Mouse (Mus musculus): ENCODE measurements at regions not wholly inside any gene's neighbourhood (a gene's known extent, or its start where the extent isn't known, plus 50 kb on each side); places are given as distances from the start of the nearest gene placed in this dataset.
"Not testable (repeated sequence)": the region's sequence is repeated elsewhere in the genome, so short reads cannot be mapped to it uniquely, and the experiment has no call there.

DNA sequence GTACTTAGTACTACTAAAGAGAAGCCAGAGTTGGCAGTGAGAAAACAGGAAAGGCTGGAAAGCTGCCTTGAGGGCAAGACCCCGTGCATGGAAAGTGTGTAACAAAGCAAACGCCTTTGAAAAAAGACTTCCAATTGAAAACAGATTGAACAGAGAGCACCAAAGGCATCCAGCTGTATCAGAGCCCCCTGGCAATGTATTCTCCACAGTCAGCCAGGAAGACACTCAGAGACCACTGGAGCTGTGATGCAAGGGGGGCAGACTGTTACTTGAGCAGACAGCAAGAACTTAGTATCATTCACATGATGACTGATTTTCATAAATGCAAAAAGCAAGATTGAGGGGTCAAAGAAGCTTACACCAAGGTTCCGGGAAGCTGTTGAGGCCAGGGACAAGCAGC lies 146.2 kb upstream of the Hes1 start:
- no peak for DNase-seq (ENCODE audit: low spot score)

- no peak for DNase-seq (ENCODE audit: low spot score)
Measured at GRCm38 (mm10) chr16:29918396-29918795, 145.8 kb upstream of the Hes1 start.

DNA sequence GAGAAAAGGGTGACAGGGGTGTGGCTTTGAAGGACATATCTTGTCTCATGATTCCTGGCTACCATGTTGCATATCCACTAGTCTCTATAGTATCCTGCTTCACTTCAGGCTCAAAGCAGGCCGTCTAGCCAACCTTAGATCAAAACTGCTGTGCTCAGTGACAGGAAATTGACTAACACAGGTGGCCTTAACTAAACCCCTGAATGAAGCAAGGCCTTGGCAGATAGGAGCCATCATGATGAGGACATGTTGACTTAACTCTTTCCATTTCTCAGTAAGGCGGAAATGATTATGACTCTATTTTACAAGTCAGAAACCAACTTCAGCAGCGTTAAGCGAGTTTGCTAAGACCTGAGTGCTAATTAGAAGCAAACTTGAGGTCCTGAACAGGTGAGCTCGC lies 143.2 kb upstream of the Hes1 start:
- DNase-seq (ENCODE audit: low spot score), result no peak

- DNase-seq (ENCODE audit: low spot score), result no peak
Measured at GRCm38 (mm10) chr16:29921385-29921784, 142.8 kb upstream of the Hes1 start.

DNA sequence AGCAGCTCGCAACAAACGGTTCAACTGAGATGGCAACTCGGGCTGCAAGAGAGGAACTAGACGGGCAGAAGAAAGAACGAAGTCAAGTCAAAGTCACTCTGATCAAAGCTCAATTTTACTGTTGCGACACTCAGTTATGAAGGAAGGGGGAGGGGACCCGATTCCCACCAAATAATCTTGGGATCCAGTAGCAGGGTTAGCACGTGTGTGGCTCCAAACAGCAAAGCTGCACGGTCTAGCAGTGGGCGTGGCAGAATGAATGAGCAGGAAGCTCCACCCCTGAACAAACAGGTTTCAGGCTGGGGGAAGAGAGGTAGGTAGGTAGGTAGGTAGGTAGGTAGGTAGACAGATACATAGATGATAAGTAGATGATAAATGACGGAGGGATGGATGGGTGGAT lies 136.9 kb upstream of the Hes1 start:
- not testable (repeated sequence) for DNase-seq (ENCODE audit: low spot score)

DNA sequence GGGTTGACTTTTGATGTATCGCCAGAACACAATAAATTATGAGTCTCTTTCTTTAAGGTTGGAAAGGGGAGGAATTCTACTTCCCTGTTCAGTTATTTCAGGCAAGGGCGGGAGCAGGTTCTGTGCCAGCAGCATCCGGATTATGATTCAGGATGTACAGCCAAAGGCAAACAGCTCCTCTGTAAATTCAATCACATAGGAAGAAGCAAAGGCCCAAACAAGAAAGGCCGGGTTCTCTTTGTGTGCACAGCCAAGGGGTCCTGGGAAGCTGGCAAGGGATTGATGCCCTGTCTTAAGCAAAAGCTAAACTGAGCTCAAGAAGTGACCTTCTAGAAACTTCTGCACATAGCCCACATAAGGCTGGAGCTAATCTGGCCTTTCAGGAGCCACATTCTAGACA lies 135.9 kb upstream of the Hes1 start:
- DNase-seq (ENCODE audit: low spot score), result no peak

- DNase-seq (ENCODE audit: low spot score), result no peak
Measured at GRCm38 (mm10) chr16:29931746-29932351, 132.3 kb upstream of the Hes1 start.

DNA sequence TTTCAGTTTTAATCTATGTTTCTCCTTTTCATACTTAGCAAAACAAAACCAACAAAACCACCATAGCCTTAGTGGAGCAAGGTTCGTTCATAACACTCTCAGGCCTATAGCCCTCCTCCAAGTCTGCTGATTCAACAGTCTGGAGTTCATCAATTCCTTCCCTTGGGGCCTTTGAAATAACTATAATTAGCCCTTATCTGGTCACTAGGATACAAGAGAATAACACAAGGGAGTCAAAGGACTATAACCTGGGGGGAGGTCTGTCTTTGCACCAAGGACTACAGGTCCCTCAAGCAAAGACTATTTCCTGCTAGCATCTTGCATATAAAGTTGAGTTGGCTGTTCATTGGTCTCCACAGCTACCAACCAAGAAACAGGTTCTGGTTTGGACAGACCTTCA lies 129.5 kb upstream of the Hes1 start:
- no peak for DNase-seq (ENCODE audit: low spot score)

DNA sequence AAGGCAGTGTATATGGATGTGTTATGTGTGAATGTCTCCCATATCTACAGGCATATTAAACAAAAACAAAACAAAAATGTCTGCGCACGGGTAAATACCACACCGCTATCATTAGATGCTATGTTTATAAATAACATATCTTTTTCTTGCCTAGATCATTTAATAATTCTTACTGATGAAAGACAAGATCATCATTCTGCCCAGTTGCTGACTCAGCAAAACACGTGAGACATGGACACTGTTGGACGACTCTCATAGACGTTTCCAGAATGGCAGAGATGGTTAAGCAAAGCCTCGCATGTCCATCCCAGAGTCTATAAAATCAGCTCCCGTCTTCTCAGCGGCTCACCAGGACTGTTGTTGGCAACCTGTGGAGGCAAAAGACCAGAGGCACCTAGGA lies 125.5 kb upstream of the Hes1 start:
- DNase-seq (ENCODE audit: low spot score), result no peak

DNA sequence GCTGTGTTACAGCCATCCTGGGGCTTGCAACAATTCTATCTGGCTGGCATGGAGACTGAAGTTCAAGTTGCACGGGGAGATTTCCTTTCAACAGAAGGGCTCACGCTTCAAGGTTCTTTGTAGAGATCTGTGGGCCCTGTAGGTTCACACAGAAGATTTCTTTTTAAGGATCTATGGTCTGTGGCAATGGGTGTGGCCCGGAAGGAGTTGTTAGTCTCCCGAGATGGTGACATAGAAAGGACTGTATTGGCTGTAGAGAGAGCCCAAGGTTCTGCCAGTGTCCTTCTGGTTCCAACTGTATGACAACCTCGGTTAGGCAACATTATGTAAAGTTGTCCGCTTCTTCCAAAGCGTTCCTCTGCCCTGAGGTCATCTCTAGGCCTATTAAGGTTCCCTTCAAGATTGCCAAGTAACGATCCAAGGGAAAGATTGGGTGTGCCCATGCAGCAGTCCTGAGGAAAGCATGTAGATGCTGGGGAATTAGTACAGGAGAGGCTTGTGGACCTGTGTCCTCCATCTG lies 124.8 kb upstream of the Hes1 start:
- no peak for DNase-seq (ENCODE audit: low spot score)

- no peak for DNase-seq (ENCODE audit: low spot score)
Measured at GRCm38 (mm10) chr16:29939869-29940707, 124.1 kb upstream of the Hes1 start.

DNA sequence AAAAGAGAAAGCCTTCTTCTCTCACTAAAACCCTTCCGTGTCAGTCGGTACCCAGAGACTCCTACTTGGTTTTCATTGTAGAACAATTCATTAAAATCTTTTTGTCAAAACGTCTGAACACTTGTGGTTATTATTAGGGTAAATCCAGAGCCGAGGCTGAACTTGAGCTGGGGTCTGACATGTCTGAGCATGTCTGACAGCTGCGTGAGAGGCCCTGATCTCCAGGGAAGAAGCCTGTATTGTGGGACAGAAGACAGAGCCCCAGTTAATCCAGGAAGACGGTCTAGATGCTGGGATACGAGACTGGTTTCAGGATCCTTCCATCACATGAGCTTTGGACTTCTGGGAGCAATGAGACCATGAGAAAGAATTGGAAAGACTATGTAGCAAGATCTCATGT lies 122.1 kb upstream of the Hes1 start:
- no peak for DNase-seq (ENCODE audit: low spot score)

GRCm38 (mm10) chr16:29943963-29944860 lies 120.0 kb upstream of the Hes1 start:
- DNase-seq (ENCODE audit: low spot score), result peak; percentile 88

GRCm38 (mm10) chr16:29944966-29945365 lies 119.2 kb upstream of the Hes1 start:
- DNase-seq (ENCODE audit: low spot score), result no peak

- DNase-seq (ENCODE audit: low spot score), result peak; percentile 46
Measured at GRCm38 (mm10) chr16:29945376-29945890, 118.8 kb upstream of the Hes1 start.

DNA sequence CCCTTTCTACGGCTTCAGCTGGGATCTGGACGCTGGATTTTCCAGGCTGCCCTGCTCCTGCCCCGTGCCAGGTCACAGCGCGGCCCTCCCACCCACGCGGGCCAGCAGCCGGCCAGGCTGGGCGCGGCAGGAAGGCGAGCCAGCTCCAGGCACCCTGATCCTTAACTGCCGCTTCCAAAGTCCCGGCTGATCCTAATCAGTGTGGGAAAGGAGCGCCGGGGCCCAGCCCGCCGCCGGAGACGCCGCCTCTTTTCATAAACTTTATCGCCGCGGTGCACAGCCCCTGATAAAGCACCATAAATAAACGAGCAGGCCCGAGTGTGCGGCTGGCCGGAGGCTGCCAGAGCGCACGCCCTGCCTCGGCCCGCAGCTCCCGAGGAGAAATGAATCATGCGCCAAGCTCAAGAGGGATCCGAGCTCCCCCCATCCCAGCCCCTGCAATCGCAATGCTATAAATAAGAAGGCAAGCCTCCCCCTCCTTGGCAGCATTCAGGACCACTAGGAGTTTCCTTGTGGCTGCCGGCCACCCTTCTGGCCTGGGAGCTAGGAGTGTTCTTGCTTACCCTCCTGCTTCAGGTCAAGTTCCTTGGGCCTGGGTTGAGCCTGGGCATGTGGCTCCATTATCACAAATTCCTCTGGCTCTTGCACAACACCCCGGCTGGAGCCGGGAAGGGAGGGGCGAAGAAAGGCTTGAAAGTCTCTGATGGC lies 118.1 kb upstream of the Hes1 start:
- peak; percentile 89 for DNase-seq (ENCODE audit: low spot score)

DNA sequence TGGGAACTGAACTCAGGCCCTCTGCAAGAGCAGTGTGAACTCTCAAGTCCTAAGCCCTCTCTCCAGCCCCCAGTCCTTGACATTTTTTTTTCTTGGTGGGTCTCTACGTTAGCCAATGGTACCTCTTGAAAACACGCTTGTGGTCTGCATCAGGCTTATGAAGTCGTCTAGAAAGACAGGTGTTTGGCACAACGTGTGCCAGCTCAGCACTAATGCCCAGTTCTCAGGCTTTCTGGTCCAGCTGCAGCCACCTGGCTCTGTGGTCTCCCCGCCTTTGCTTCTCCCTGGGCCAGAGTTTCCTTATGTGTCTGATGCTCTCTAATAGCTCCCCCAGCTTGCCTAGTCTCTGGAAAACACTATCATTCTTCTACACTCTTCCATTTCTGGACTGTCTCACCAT lies 117.2 kb upstream of the Hes1 start:
- DNase-seq (ENCODE audit: low spot score), result no peak

DNA sequence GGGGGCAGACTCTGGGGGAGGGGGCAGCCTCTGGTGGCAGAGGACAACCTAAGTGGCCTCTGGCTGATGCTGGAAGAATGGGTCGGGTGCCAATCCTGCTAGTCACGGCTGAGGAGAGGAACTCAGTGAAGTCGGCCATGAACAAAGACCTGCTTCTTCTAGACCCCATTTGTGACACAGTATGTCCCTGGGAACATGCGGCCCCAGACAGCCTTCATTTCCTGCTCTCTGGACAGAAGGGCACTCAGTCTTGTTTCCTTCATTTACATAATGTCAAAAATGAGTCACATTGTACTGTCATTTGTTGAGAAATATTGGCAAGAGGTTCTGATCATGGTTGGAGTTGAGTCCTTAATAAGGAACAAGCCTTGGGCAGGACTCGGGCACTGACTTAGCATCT lies 116.5 kb upstream of the Hes1 start:
- no peak for DNase-seq (ENCODE audit: low spot score)

- DNase-seq (ENCODE audit: low spot score), result no peak
Measured at GRCm38 (mm10) chr16:29950136-29950535, 114.0 kb upstream of the Hes1 start.

DNA sequence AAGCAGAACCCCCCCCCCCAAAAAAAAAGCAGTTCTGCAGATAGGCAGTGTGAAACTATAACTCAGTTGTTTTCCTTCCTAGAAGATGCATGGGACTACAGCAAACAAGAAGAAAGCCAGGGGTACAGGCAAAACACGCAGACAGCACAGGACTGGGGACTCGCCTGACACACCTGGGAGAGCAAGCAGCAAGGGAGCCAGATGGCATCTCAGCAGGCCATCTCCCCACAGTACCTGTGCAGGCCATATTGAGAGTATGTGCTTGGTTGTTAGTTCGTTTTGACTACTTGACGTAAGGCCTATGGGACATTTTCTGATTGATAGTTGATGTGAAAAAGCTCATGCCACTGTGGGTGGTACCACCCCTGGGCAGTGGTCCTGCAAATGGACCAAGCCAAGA lies 113.4 kb upstream of the Hes1 start:
- DNase-seq (ENCODE audit: low spot score), result no peak

DNA sequence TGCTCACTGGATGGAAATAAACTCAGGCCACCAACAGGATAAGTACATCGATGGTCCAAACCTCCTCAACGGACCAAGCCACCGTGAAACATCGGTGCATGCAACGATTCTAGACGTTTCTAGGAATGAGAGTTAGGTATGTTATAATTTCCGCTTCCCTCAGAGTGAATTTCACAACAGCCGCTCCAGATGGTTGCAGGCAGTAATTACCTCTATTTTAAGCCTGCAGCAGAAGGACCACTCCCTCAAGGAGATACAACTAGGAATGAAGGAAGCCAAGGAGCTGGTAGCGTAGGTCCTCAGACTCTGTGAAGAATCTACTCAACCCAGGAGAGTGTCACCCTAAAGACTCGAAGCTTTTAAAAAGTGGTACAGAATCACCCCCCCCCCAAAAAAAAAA lies 109.5 kb upstream of the Hes1 start:
- DNase-seq (ENCODE audit: low spot score), result no peak

DNA sequence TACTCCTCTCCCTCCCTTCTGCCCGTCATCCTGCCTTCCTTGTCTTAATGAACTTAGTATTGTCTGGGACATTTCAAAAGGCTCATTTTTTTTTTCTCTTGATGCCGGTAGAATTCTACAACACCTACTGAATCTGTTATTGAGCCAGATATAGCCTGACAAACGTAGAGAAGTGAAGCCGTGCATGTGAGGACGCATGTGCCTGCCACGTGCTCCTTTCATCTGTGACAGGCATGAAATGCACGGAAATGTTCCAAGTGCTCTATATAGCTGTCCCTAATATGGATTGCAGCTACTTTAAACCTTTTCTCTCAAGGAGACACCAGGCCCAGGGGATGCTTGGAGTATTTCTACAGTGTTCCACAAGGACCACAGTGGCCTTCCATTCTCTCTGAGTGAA lies 107.3 kb upstream of the Hes1 start:
- DNase-seq (ENCODE audit: low spot score), result no peak
